Mouse (Mus musculus) heart, embryonic 14.5 days (tissue): Measurements from ENCODE around the gene Pdcd11. TPM values are rescaled to one million over a fixed set of nuclear protein-coding genes. Genes with fewer than 3 reads are reported as not detected.

ENCODE experiments used
- ATAC-seq: fragments of 200-750 bp; cut with Nextera tagmentation; 2 replicates; pipeline ENCODE4 v1.8.0; 2017; ENCODE audit warnings: low read depth, moderate TSS enrichment; ENCODE audit not compliant: insufficient number of reproducible peaks, insufficient read depth, low FRiP score
- H3K27ac ChIP-seq, 2 experiments: fragments of 200-500 bp in 1 of 2; fragments of 300-500 bp in 1 of 2; sonication (generic) in 1 of 2; replicated peaks in 1 of 2; 2 replicates each; pipeline ENCODE4 v1.5.1; 2012 to 2014; ENCODE audit warnings: low read depth in 2 of 2, low read length in 2 of 2, control low read depth in 1 of 2, mild to moderate bottlenecking in 1 of 2, mixed read lengths in 1 of 2; ENCODE audit not compliant: control insufficient read depth in 1 of 2, insufficient read depth in 1 of 2
- H3K27me3 ChIP-seq: fragments of 300-500 bp; sonication (generic); 2 replicates; pipeline ENCODE4 v1.6.1; 2014; ENCODE audit warnings: mild to moderate bottlenecking, low read length, control low read depth; ENCODE audit not compliant: control insufficient read depth, insufficient read depth
- H3K36me3 ChIP-seq: fragments of 300-500 bp; sonication (generic); 2 replicates; pipeline ENCODE4 v1.6.1; 2014; ENCODE audit warnings: mild to moderate bottlenecking, control low read depth, low read length, mixed read lengths; ENCODE audit not compliant: control insufficient read depth, insufficient read depth
- H3K4me1 ChIP-seq, 2 experiments: fragments of 200-500 bp in 1 of 2; fragments of 300-500 bp in 1 of 2; sonication (generic) in 1 of 2; 2 replicates each; pipeline ENCODE4 v1.6.1; 2012 to 2014; ENCODE audit warnings: low read length in 2 of 2, control low read depth in 1 of 2, mixed read lengths in 1 of 2; ENCODE audit not compliant: control insufficient read depth in 2 of 2, insufficient read depth in 2 of 2
- H3K4me2 ChIP-seq: fragments of 300-500 bp; sonication (generic); 2 replicates; pipeline ENCODE4 v1.6.1; 2014; ENCODE audit warnings: mild to moderate bottlenecking, low read length
- H3K4me3 ChIP-seq, 2 experiments: fragments of 200-500 bp in 1 of 2; fragments of 300-500 bp in 1 of 2; sonication (generic) in 1 of 2; 2 replicates each; pipeline ENCODE4 v1.5.1; 2012 to 2014; ENCODE audit warnings: low read length in 2 of 2, mild to moderate bottlenecking in 2 of 2, control low read depth in 1 of 2, low read depth in 1 of 2, moderate library complexity in 1 of 2; ENCODE audit not compliant: control insufficient read depth in 1 of 2, insufficient read depth in 1 of 2
- H3K9ac ChIP-seq: fragments of 300-500 bp; sonication (generic); 2 replicates; pipeline ENCODE4 v1.6.1; 2014; ENCODE audit warnings: mild to moderate bottlenecking, low read length
- H3K9me3 ChIP-seq: fragments of 300-500 bp; sonication (generic); 2 replicates; pipeline ENCODE4 v1.6.1; 2016; ENCODE audit warnings: low read length, control low read depth; ENCODE audit not compliant: control insufficient read depth
- WGBS: fragments of 180-500 bp; shearing (Covaris S2); extraction: QIAGEN DNeasy Blood & Tissue Kit; methylation state at CpG from one replicate; pipeline ENCODE4 v1.1.7; 2014; 5-methylcytosine and 5-hydroxymethylcytosine counted together
- polyA plus RNA-seq: library from polyadenylated mRNA; unstranded; fragments of >200 nt; fragmentation: Nextera tagmentation; extraction: Ambion mirVana; gene quantifications from 2 replicates; pipeline ENCODE4 v1.2.1, GENCODE M21; 2014

Pdcd11 gene
- polyA plus RNA-seq, 1 experiment from 2014 or later: 5.3 TPM

GRCm38 (mm10) chr19:47180011-47180410 lies 89.4 kb downstream of the Pdcd11 start:
- WGBS: 20% methylated on average over 8 of the region's 8 CpGs
- H3K4me2 ChIP-seq: no peak overlapping the region
- ATAC-seq: no peak
- no peak overlapping the region for H3K27ac ChIP-seq
- H3K9me3 ChIP-seq: peaks cover 6% of the 10 kb centered on the region; the same call in 1 of the 2 replicates
- H3K4me1 ChIP-seq: peaks cover 0 to 6% of the 10 kb centered on the region in 2 experiments; a peak in 3 of 4 replicates
- H3K36me3 ChIP-seq: no peaks in the 10 kb centered on the region
- no peak overlapping the region for H3K4me3 ChIP-seq
- peaks cover 37% of the 10 kb centered on the region for H3K27me3 ChIP-seq
- no peak overlapping the region for H3K9ac ChIP-seq

Other genes with a start within 250 kb of the Pdcd11 start
- 0.30 TPM in 1 of 2 replicates, not detected in the other for gene Ina, start 76.1 kb upstream of the Pdcd11 start, polyA plus RNA-seq
- 115 and 126 TPM in 2 replicates for gene Nt5c2, start 75.6 kb upstream of the Pdcd11 start, polyA plus RNA-seq
- gene Pcgf6, start 39.9 kb upstream of the Pdcd11 start, polyA plus RNA-seq: 8.8 and 11.0 TPM in 2 replicates
- gene Taf5, start 23.0 kb upstream of the Pdcd11 start, polyA plus RNA-seq: 5.4 and 5.7 TPM in 2 replicates
- 2,728 and 2,838 TPM in 2 replicates for gene Usmg5, start 121 bp upstream of the Pdcd11 start, polyA plus RNA-seq
- 1.7 and 2.4 TPM in 2 replicates for gene Calhm2, start 47.5 kb downstream of the Pdcd11 start, polyA plus RNA-seq
- gene Calhm1, start 53.5 kb downstream of the Pdcd11 start, polyA plus RNA-seq: not detected in 2 replicates
- gene Calhm3, start 67.0 kb downstream of the Pdcd11 start, polyA plus RNA-seq: not detected in 2 replicates
- gene Neurl1a, start 88.1 kb downstream of the Pdcd11 start, polyA plus RNA-seq: 1.3 and 1.4 TPM in 2 replicates